Mouse (Mus musculus) CH12.LX (cell line): ENCODE results near the gene Ric8b. TPM values are rescaled to one million over a fixed set of nuclear protein-coding genes. Genes with fewer than 3 reads are reported as not detected.

Experiments used
- DNase-seq: peaks from one replicate; pipeline ENCODE4 v3.0.0-alpha.2; 2013; ENCODE audit errors: extremely low read depth
- H3K27ac ChIP-seq: 2 replicates; pipeline ENCODE4 v1.5.1; 2012; ENCODE audit warnings: low read depth, mild to moderate bottlenecking, control low read depth, moderate library complexity; ENCODE audit not compliant: insufficient read depth
- H3K27me3 ChIP-seq: replicated peaks from 2 replicates; pipeline ENCODE3; 2012; ENCODE audit warnings: inconsistent platforms
- H3K36me3 ChIP-seq, 2 experiments: replicated peaks in 1 of 2; 2 replicates each; pipeline versions ENCODE3 to v1.6.1; 2012; ENCODE audit warnings: inconsistent platforms in 1 of 2, low read length in 1 of 2, mild to moderate bottlenecking in 1 of 2, mixed read lengths in 1 of 2, moderate library complexity in 1 of 2; ENCODE audit not compliant: control insufficient read depth in 1 of 2, insufficient read depth in 1 of 2
- H3K4me1 ChIP-seq, 2 experiments: 2 replicates each; pipeline ENCODE4 v1.6.1; 2012; ENCODE audit warnings: inconsistent platforms in 1 of 2, moderate library complexity in 1 of 2; ENCODE audit not compliant: insufficient read depth in 2 of 2, control insufficient read depth in 1 of 2
- H3K4me2 ChIP-seq: 2 replicates; pipeline ENCODE4 v1.6.1; 2012; ENCODE audit warnings: low read depth, mild to moderate bottlenecking, control low read depth; ENCODE audit not compliant: poor library complexity, insufficient read depth, severe bottlenecking
- H3K4me3 ChIP-seq, 3 experiments: fragments of 150-350 bp in 1 of 3; sonication (generic) in 1 of 3; replicated peaks in 1 of 3; 2 replicates each; pipeline versions ENCODE3 to v1.5.1; 2011 to 2012; ENCODE audit warnings: low read depth in 2 of 3, low read length in 2 of 3, mild to moderate bottlenecking in 2 of 3, moderate library complexity in 2 of 3, control low read depth in 1 of 3, improper control_type of control experiment in 1 of 3, inconsistent platforms in 1 of 3, mixed read lengths in 1 of 3; ENCODE audit not compliant: poor library complexity in 1 of 3
- H3K79me2 ChIP-seq: replicated peaks from 2 replicates; pipeline ENCODE4 v1.6.1; 2012; ENCODE audit warnings: mild to moderate bottlenecking, moderate library complexity; ENCODE audit not compliant: control insufficient read depth, poor library complexity, insufficient read depth, severe bottlenecking; ENCODE audit errors: extremely low read depth
- H3K9ac ChIP-seq: 2 replicates; pipeline ENCODE4 v1.6.1; 2012; ENCODE audit warnings: low read depth, mild to moderate bottlenecking, control low read depth, moderate library complexity; ENCODE audit not compliant: insufficient read depth
- H3K9me3 ChIP-seq: replicated peaks from 2 replicates; pipeline ENCODE3; 2012; ENCODE audit warnings: low read length, inconsistent platforms, mixed read lengths
- EP300 ChIP-seq: IDR thresholded peaks from 2 replicates; pipeline ENCODE4 v1.6.1; 2011; ENCODE audit warnings: low read length, improper control_type of control experiment
- ETS1 ChIP-seq: conservative IDR thresholded peaks from 2 replicates; pipeline ENCODE4 v1.6.1; 2012; ENCODE audit warnings: low read depth, mild to moderate bottlenecking, inconsistent platforms, low read length, improper control_type of control experiment, moderate library complexity
- GABPA ChIP-seq: IDR thresholded peaks from 2 replicates; pipeline ENCODE4 v1.6.1; 2012; ENCODE audit warnings: low read depth, low read length, improper control_type of control experiment, inconsistent platforms; ENCODE audit not compliant: insufficient replicate concordance
- HCFC1 ChIP-seq: IDR thresholded peaks from 2 replicates; pipeline ENCODE4 v1.6.1; 2012; ENCODE audit warnings: low read depth, mild to moderate bottlenecking, inconsistent platforms, low read length, improper control_type of control experiment
- IRF4 ChIP-seq: IDR thresholded peaks from 2 replicates; pipeline ENCODE4 v1.6.1; 2014; ENCODE audit warnings: low read depth, mild to moderate bottlenecking, inconsistent platforms, low read length, improper control_type of control experiment
- JUN ChIP-seq: IDR thresholded peaks from 2 replicates; pipeline ENCODE4 v1.6.1; 2011; ENCODE audit warnings: low read depth, mild to moderate bottlenecking, low read length, improper control_type of control experiment, moderate library complexity; ENCODE audit not compliant: insufficient read depth
- KAT2A ChIP-seq: IDR thresholded peaks from 2 replicates; pipeline ENCODE4 v1.6.1; 2012; ENCODE audit warnings: low read length, improper control_type of control experiment, inconsistent platforms; ENCODE audit not compliant: insufficient replicate concordance
- MAFK ChIP-seq: IDR thresholded peaks from 2 replicates; pipeline ENCODE4 v1.6.1; 2011; ENCODE audit warnings: low read length, improper control_type of control experiment; ENCODE audit not compliant: insufficient replicate concordance
- MAX ChIP-seq: IDR thresholded peaks from 2 replicates; pipeline ENCODE4 v1.6.1; 2011; ENCODE audit warnings: low read length, improper control_type of control experiment
- MXI1 ChIP-seq: IDR thresholded peaks from 2 replicates; pipeline ENCODE4 v1.6.1; 2011; ENCODE audit warnings: mild to moderate bottlenecking, low read depth, low read length, improper control_type of control experiment
- MYC ChIP-seq: IDR thresholded peaks from 2 replicates; pipeline ENCODE4 v1.6.1; 2011; ENCODE audit warnings: low read depth, mild to moderate bottlenecking, improper control_type of control experiment, low read length
- NRF1 ChIP-seq: IDR thresholded peaks from 2 replicates; pipeline ENCODE4 v1.6.1; 2014; ENCODE audit warnings: low read depth, mild to moderate bottlenecking, inconsistent platforms, low read length, improper control_type of control experiment, moderate library complexity
- RAD21 ChIP-seq: IDR thresholded peaks from 2 replicates; pipeline ENCODE4 v1.6.1; 2011; ENCODE audit warnings: low read depth, mild to moderate bottlenecking, low read length, improper control_type of control experiment, moderate library complexity
- RCOR1 ChIP-seq: conservative IDR thresholded peaks from 2 replicates; pipeline ENCODE4 v1.6.1; 2012; ENCODE audit warnings: low read depth, mild to moderate bottlenecking, inconsistent platforms, low read length, improper control_type of control experiment
- ZC3H11A ChIP-seq: IDR thresholded peaks from 2 replicates; pipeline ENCODE4 v1.6.1; 2012; ENCODE audit warnings: low read depth, mild to moderate bottlenecking, inconsistent platforms, low read length, improper control_type of control experiment
- ZKSCAN1 ChIP-seq: IDR thresholded peaks from 2 replicates; pipeline ENCODE4 v1.6.1; 2012; ENCODE audit warnings: low read depth, inconsistent platforms, low read length, improper control_type of control experiment, borderline replicate concordance
- ZMIZ1 ChIP-seq: IDR thresholded peaks from 2 replicates; pipeline ENCODE4 v1.6.1; 2012; ENCODE audit warnings: low read depth, mild to moderate bottlenecking, inconsistent platforms, low read length, improper control_type of control experiment
- ZNF384 ChIP-seq: IDR thresholded peaks from 2 replicates; pipeline ENCODE4 v1.6.1; 2012; ENCODE audit warnings: low read depth, low read length, improper control_type of control experiment, inconsistent platforms
- dilution Hi-C: fragments of 300-500 bp; cut with MboI; formaldehyde crosslinking; loops from 2 replicates; pipeline ENCODE4 v1.14.3; 2020; ENCODE audit warnings: low sequenced_read_pairs; ENCODE audit not compliant: extremely low pct_unique_long_range_greater_than_20kb, extremely low pct_ligation_motif_present
- in situ Hi-C: fragments of 300-500 bp; cut with MboI; formaldehyde crosslinking; loops from 3 replicates; pipeline ENCODE4 v1.14.3; 2019; ENCODE audit warnings: low sequenced_read_pairs, low pct_ligation_motif_present, low pct_unique_long_range_greater_than_20kb, mixed read lengths
- polyA plus RNA-seq: library from polyadenylated mRNA; unstranded; fragments of >175 nt; gene quantifications from 2 replicates; pipeline ENCODE4 v1.2.1, GENCODE M21; 2012; ENCODE audit warnings: low read depth; ENCODE audit not compliant: insufficient read length
- total RNA-seq, 2 experiments: library from RNA; depleted of rRNA; stranded (reverse); fragments of 300-350 nt in 1 of 2; fragments of >200 nt in 1 of 2; gene quantifications; 2 replicates each; pipeline ENCODE4 v1.2.3; 2012 to 2014

Ric8b gene
- total and polyA plus RNA-seq, 3 experiments, result 4.8 to 9.4 (median 6.3) TPM

DNA sequence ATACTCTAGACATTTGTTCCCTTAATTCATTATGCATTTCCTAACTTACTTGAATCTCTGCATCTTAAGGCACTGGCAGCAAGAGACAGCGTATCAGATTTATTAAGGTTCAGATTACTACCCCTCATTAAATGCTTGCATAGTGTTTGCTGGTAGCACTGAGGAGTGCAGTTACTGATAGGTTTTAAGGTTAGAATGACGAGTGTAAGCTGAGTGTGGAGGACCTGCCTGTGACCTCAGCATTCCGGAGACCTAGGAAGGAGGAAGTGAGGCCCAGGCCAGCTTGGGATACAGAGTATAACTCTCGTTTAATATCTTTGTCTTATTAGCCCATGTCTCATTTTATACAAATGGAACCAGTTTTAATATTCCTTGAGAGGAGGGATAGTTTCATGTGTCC lies 71.2 kb downstream of the Ric8b start:
- in situ Hi-C loops, result no loop called here
- no peak for TF ChIP-seq ZMIZ1
- TF ChIP-seq MAX, result no peak
- TF ChIP-seq MXI1, result no peak
- no peak for TF ChIP-seq IRF4
- TF ChIP-seq JUN, result no peak
- TF ChIP-seq, all 38 proteins: peak for 0
- no peaks in the 10 kb centered on the region for H3K9me3 ChIP-seq
- no peaks in the 10 kb centered on the region for H3K79me2 ChIP-seq
- peaks cover 7 to 79% of the 10 kb centered on the region in 2 experiments for H3K36me3 ChIP-seq
- H3K27me3 ChIP-seq, result no peaks in the 10 kb centered on the region
- H3K27ac ChIP-seq, result no peak overlapping the region
- no peak overlapping the region for H3K4me3 ChIP-seq
- no peak for DNase-seq
- dilution Hi-C loops, result no loop called here
- no peak overlapping the region for H3K9ac ChIP-seq
- H3K4me2 ChIP-seq, result no peak overlapping the region
- H3K4me1 ChIP-seq, result peaks cover 0 to 11% of the 10 kb centered on the region in 2 experiments; a peak in 2 of 4 replicates

DNA sequence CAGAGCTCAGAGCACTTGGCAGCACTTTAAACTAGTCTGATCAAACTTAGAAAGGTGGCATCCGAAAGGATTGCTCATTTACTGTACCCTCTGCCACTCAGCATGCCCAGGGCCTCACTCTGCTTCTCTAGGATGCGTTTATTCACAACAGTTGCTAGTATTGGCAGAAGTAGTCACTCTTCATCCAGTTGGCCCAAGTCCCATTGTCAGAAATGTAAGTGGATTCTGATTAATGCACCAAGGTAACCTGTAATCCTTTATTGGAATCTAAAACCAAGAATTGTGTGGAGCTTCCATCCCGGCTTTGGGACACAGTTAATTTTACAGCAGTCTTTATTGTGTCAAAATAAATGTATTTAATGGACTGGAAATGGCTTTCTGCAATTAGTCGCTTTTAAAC lies 76.9 kb downstream of the Ric8b start:
- dilution Hi-C loops, result no loop called here
- Histone ChIP-seq H3K27ac (no peak overlapping the region), H3K27me3 (no peaks in the 10 kb centered on the region), H3K4me2 (no peak overlapping the region), H3K4me3 (no peak overlapping the region), H3K9ac (no peak overlapping the region)
- TF ChIP-seq NRF1 (no peak), RCOR1 (no peak), GABPA (no peak), EP300 (no peak), HCFC1 (no peak)
- TF ChIP-seq, all 38 proteins: peak for 0
- H3K79me2 ChIP-seq, result no peaks in the 10 kb centered on the region
- in situ Hi-C loops, result no loop called here
- H3K9me3 ChIP-seq, result no peaks in the 10 kb centered on the region
- DNase-seq, result no peak
- H3K4me1 ChIP-seq, result no peaks in the 10 kb centered on the region
- peaks cover 11 to 80% of the 10 kb centered on the region in 2 experiments for H3K36me3 ChIP-seq

DNA sequence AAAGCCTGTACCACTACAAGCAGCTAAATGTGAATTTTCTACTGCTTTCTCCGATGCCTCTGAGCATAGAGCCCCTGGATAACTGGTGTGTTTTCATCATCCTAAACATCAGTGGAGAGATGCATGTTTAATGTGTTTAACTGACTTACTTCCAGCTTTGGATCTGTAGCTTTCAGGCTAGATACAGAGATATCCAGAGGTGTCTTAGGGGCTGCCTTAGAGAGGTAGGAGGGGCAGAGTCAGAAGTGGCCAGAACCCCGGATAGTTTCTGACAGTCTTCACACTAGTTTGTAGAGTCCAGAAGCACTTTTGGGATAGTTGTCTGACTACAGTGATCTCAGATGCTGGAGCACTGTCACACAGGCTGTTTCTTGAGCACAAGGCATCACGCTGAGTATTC lies 77.6 kb downstream of the Ric8b start:
- no peak overlapping the region for H3K4me3 ChIP-seq
- no peak overlapping the region for H3K27ac ChIP-seq
- H3K4me2 ChIP-seq, result no peak overlapping the region
- H3K9ac ChIP-seq, result no peak overlapping the region
- no peaks in the 10 kb centered on the region for H3K79me2 ChIP-seq
- peaks cover 11 to 75% of the 10 kb centered on the region in 2 experiments for H3K36me3 ChIP-seq
- no peaks in the 10 kb centered on the region for H3K4me1 ChIP-seq
- no peaks in the 10 kb centered on the region for H3K9me3 ChIP-seq
- dilution Hi-C loops (no loop called here), in situ Hi-C loops (no loop called here)
- H3K27me3 ChIP-seq, result no peaks in the 10 kb centered on the region
- TF ChIP-seq ZNF384 (no peak), MAFK (no peak), ZC3H11A (no peak), MAX (no peak), MXI1 (no peak), KAT2A (no peak), RAD21 (no peak), HCFC1 (no peak), MYC (no peak), ETS1 (no peak), EP300 (no peak), ZKSCAN1 (no peak)
- no peak for DNase-seq
